Mouse (Mus musculus): Measurements from ENCODE around the gene Apopt1.

- no peak for TF ChIP-seq CTCF (IDR thresholded peaks at IDR 0.05; ENCODE audit: borderline replicate concordance, insufficient read depth, low read length)
- no peak for TF ChIP-seq POLR2A (IDR thresholded peaks at IDR 0.05; ENCODE audit: low read depth, low read length)
Measured at GRCm38 (mm10) chr12:111794102-111794501, 81.0 kb downstream of the Apopt1 start.
